Mouse (Mus musculus) brain, embryonic 14.5 days (tissue): ENCODE measurements around the gene Atp9a.

Experiments used
- CTCF ChIP-seq: fragments of 200-500 bp; IDR thresholded peaks from 2 replicates; pipeline ENCODE4 v1.5.1; 2012; ENCODE audit warnings: inconsistent platforms, mild to moderate bottlenecking, moderate library complexity, borderline replicate concordance; ENCODE audit not compliant: insufficient read depth, insufficient read length; ENCODE audit errors: extremely low read depth
- POLR2A ChIP-seq: fragments of 200-500 bp; IDR thresholded peaks from 2 replicates; pipeline ENCODE4 v1.6.1; 2012; ENCODE audit warnings: mild to moderate bottlenecking, inconsistent platforms, borderline replicate concordance; ENCODE audit not compliant: poor library complexity, insufficient read depth, insufficient read length, severe bottlenecking; ENCODE audit errors: extremely low read depth

DNA sequence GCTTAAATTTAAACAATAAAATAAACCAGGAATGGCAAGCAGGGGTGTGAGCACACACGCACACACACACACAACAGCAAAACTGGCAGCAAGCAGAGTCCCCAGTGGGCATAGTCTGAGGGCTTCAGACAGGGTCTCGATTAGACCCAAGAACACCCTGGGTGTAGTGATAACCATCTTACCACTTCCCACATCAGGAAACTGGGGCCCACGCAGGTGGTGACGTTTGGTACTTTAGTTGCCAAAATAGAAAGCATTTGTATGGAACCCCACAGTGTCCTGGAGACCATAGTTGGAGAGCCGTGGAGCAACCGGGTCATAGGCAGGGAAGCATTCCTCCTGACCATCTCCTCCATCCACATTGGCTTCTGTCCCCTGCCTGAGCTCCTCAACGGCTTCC lies 146.5 kb downstream of the Atp9a start:
- no peak for TF ChIP-seq CTCF
- TF ChIP-seq POLR2A, result no peak
